Mouse (Mus musculus) ovary, postnatal 14 days (tissue): ENCODE results near the gene Icosl.
A peak's percentile ranks its signal among the peaks of the same experiment; 100 is the strongest.
"Not testable (repeated sequence)": the region's sequence is repeated elsewhere in the genome, so short reads cannot be mapped to it uniquely, and the experiment has no call there.

Experiments
- DNase-seq: peaks from one replicate; pipeline ENCODE4 v3.0.0; 2022; ENCODE audit warnings: low spot score

The Icosl gene

GRCm38 (mm10) chr10:78069101-78070011 lies at the start of gene Icosl:
Gene Icosl, plus strand, starts transcription at chr10:78069302.
- DNase-seq: peak; percentile 70

DNA sequence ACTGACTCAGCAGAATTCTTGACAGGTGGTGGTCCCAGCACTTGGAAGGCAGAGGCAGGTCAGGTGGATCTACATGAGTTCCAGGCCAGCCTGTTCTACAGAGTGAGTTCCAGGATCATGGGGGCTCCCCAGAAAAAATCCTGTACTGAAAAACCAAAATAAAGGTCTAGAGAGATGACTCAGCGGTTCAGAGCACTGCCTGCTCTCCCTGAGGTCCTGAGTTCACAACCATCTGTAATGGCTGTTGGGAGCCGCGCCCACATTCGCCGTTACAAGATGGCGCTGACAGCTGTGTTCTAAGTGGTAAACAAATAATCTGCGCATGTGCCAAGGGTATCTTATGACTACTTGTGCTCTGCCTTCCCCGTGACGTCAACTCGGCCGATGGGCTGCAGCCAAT lies 49.1 kb upstream of the Icosl start:
- DNase-seq: not testable (repeated sequence)

DNA sequence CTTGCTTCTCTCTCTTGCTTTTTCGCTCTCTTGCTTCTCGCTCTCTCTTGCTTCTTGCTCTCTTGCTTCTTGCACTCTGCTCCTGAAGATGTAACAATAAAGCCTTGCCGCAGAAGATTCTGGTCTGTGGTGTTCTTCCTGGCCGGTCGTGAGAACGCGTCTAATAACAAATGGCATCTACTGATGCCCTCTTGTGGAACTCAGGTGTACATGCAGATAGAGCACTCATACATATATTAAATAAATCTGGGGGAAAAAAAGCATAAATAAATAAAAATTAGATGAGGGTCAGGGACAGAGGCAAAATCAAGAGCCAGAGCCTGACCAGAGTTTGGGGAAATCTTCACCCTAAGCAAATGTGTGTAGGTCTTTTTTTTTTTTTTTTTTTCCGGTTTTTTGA lies 43.6 kb upstream of the Icosl start:
- DNase-seq: not testable (repeated sequence)

DNA sequence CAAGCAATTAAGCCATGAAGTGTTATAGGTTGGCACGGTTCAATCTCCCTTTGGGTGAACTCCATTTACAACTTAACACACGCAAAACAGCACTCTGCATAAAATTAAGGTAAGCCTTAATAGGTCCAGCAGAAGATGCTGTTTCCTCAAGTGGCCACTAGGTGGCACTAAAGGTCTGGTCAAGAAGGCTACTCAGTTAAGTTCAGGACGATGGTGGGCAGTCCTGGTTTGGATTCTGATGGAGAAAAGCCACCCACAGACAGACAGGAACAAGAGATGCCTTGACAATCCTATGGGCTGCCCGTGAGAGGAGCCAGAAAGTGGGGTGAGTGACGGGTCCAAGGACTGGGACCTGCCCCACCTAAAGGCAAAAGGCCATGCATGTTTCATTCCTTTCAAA lies 41.0 kb upstream of the Icosl start:
- peak; percentile 69 for DNase-seq

- DNase-seq: no peak
These were observed 40.0 kb upstream of the Icosl start for GRCm38 (mm10) chr10:78029080-78029479.

DNA sequence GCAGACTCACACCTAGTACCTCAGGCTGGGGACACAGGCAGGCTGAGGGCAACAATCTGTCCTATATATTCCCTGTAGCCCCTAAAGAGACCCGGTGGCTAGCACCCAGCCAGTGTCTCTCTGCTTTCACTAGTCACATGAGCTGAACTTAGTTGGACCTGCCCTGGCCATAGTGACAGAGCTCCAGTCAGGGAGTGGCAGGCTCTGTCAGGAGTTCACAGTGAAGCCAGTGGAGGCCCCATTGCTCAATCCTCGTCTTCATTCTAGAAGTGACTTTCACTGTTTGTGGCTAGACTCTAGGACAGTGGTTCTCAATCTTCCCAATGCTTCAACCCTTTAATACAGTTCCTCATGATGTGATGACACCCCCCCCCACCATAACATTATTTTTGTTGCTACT lies 37.1 kb upstream of the Icosl start:
- no peak for DNase-seq

- DNase-seq: no peak
These were observed 32.0 kb upstream of the Icosl start for GRCm38 (mm10) chr10:78037139-78037538.

DNA sequence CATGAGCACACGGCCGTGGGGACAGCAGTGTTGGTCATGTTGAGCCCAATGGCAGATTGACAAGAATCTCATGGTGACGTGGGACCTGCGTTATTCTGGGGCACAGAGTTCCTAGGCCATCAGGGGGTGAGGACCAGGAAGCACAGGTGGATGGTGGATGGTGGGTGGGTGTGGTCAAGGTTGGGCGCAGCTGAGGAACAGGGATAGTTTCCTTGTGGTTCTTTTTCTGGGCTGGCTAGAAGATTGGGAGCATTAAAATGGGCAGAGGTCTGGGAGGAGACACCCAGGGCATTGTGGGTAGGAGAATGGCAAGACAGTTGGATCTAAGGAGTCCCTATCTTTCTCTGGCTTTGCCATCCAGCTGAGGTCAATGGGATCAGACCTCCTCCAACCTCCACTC lies 27.5 kb upstream of the Icosl start, which contains the start of gene Dnmt3l:
Gene Dnmt3l (plus strand): TSS at position 301 of the 400 bp plus-strand sequence.
- no peak for DNase-seq

- DNase-seq: no peak
These were observed 27.0 kb upstream of the Icosl start for GRCm38 (mm10) chr10:78042096-78042495.

GRCm38 (mm10) chr10:78042697-78043405 lies 26.3 kb upstream of the Icosl start:
- DNase-seq: no peak

- peak; percentile 38 for DNase-seq
These were observed 25.7 kb upstream of the Icosl start, which contains the start of gene Aire for GRCm38 (mm10) chr10:78043406-78043836. Gene Aire, minus strand, starts transcription at chr10:78043610.

GRCm38 (mm10) chr10:78044531-78044930 lies 24.6 kb upstream of the Icosl start:
- no peak for DNase-seq

DNA sequence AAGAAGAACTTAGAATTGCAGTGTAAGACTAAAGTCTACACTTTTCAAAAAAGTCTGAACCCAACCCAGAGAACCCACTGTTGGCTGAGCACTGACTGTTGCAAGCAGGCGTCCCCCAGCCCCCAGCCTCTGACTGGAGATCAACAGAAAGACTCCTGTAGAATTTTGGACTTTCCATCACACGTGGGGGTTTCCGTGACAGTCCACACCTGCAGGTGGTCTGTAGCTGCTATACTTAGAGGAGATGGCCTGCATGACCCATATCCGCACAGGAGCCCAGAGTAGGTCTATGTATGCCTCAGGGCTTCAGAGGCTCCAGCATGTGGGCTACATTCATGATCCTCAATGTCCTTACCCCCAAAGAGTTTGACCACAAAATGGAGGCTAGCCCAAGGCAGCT lies 22.7 kb upstream of the Icosl start:
- DNase-seq: no peak

GRCm38 (mm10) chr10:78048061-78048730 lies 20.9 kb upstream of the Icosl start:
- DNase-seq: no peak

DNA sequence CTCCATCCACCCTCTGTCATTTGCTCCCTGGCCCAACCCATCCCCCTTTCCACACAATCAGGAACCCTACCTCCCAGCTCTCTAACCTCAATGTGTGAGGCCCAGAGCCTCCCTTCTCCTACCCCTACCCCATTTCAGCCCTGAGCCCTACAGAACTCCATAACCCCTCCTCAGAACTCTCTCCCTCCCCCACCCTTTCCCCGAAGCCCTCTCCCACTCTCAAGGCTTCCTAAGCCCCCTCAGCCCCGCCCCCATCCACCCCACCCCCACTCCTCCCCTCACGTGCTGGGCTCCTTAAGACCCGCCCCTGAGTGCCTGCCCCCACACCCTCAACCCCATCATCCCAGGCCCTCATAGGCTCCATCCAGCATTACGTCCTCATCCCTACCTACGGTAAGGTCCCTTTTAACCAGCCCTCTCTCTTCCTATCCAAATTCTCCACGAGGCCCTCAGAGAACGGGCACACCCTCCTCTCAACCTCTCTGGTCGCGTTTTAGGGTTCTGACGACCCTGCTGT lies 19.5 kb upstream of the Icosl start:
- DNase-seq: no peak

- no peak for DNase-seq
These were observed 14.2 kb upstream of the Icosl start for GRCm38 (mm10) chr10:78054633-78055565.

- DNase-seq: no peak
These were observed 12.0 kb upstream of the Icosl start for GRCm38 (mm10) chr10:78057056-78057455.

DNA sequence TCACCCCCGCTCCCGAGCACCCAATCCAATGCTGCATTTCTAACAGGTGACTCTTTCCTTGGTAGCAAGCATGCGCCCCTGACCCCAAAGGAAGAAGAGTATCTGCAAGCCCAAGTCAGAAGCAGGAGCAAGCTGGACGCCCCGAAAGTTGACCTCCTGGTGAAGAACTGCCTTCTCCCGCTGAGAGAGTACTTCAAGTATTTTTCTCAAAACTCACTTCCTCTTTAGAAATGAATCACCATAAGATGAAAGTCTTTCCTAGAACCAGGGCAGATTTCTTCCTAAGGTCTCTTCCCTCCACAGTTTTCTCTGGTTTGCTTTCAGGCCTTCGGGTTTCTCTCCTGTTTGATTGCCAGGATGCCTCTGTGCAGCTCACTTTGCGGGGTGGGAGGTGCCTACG lies 6.0 kb upstream of the Icosl start:
- no peak for DNase-seq

DNA sequence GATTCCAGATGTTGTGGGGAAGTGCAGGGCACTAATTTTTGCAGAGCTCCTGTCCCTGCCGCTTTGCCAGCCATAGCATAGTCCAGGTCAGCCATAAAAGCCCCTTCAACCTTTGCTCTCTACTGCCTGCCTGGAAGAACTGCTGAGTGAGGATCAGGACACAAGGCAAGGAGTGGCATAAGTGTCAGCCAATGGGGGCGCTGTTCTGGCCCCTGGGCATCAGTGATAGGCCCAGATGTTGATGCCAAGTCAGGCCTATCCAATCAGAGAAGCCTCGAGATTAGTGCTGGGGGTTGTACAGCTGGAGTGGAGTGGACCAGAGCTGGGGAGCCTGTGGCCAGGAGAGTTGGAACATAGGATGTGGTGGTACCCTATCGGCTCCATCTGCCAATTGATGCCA lies 1.9 kb upstream of the Icosl start:
- DNase-seq: no peak

GRCm38 (mm10) chr10:78068541-78068940 lies 561 bp upstream of the Icosl start:
- DNase-seq: no peak

- DNase-seq: no peak
These were observed 5.0 kb downstream of the Icosl start for GRCm38 (mm10) chr10:78074151-78074550.
